Mouse (Mus musculus): ENCODE data around the gene 1110059E24Rik.
"Not testable (repeated sequence)": the region's sequence is repeated elsewhere in the genome, so short reads cannot be mapped to it uniquely, and the experiment has no call there.

The 1110059E24Rik gene

GRCm38 (mm10) chr19:21624148-21624535 is 28.6 kb downstream of the 1110059E24Rik start:
- no peak for DNase-seq

- DNase-seq: no peak
Measured at GRCm38 (mm10) chr19:21623410-21624147, 29.2 kb downstream of the 1110059E24Rik start.

GRCm38 (mm10) chr19:21615801-21616200 is 37.0 kb downstream of the 1110059E24Rik start:
- DNase-seq: no peak

GRCm38 (mm10) chr19:21611725-21612575 is 40.8 kb downstream of the 1110059E24Rik start:
- DNase-seq: no peak

- DNase-seq: no peak
Measured at GRCm38 (mm10) chr19:21611297-21611696, 41.5 kb downstream of the 1110059E24Rik start.

- no peak for DNase-seq
Measured at GRCm38 (mm10) chr19:21610240-21610639, 42.5 kb downstream of the 1110059E24Rik start.

GRCm38 (mm10) chr19:21605294-21605693 is 47.5 kb downstream of the 1110059E24Rik start:
- DNase-seq: no peak

GRCm38 (mm10) chr19:21603836-21604235 is 48.9 kb downstream of the 1110059E24Rik start:
- no peak for DNase-seq

- no peak for DNase-seq
Measured at GRCm38 (mm10) chr19:21601541-21602101, 51.2 kb downstream of the 1110059E24Rik start.

GRCm38 (mm10) chr19:21598659-21599352 is 54.0 kb downstream of the 1110059E24Rik start:
- no peak for DNase-seq

- DNase-seq: no peak
Measured at GRCm38 (mm10) chr19:21594676-21595075, 58.1 kb downstream of the 1110059E24Rik start.

- DNase-seq: not testable (repeated sequence)
Measured at GRCm38 (mm10) chr19:21592216-21592615, 60.6 kb downstream of the 1110059E24Rik start.

GRCm38 (mm10) chr19:21589888-21590287 is 62.9 kb downstream of the 1110059E24Rik start:
- no peak for DNase-seq

- no peak for DNase-seq
Measured at GRCm38 (mm10) chr19:21587593-21587992, 65.2 kb downstream of the 1110059E24Rik start.

GRCm38 (mm10) chr19:21586546-21586945 is 66.2 kb downstream of the 1110059E24Rik start:
- no peak for DNase-seq

- DNase-seq: no peak
Measured at GRCm38 (mm10) chr19:21585868-21586267, 66.9 kb downstream of the 1110059E24Rik start.

GRCm38 (mm10) chr19:21583986-21584385 is 68.8 kb downstream of the 1110059E24Rik start:
- DNase-seq: no peak

- no peak for DNase-seq
Measured at GRCm38 (mm10) chr19:21583523-21583984, 69.2 kb downstream of the 1110059E24Rik start.

- DNase-seq: no peak
Measured at GRCm38 (mm10) chr19:21581404-21581803, 71.4 kb downstream of the 1110059E24Rik start.

- no peak for DNase-seq
Measured at GRCm38 (mm10) chr19:21579896-21580295, 72.9 kb downstream of the 1110059E24Rik start.

GRCm38 (mm10) chr19:21577443-21577842 is 75.3 kb downstream of the 1110059E24Rik start:
- no peak for DNase-seq

GRCm38 (mm10) chr19:21571986-21572385 is 80.8 kb downstream of the 1110059E24Rik start:
- DNase-seq: no peak
